Mouse (Mus musculus) neural tube, embryonic 14.5 days (tissue): ENCODE results near the gene Dpf3. TPM values are rescaled to one million over a fixed set of nuclear protein-coding genes. Genes with fewer than 3 reads are reported as not detected.

Experiments
- ATAC-seq: fragments of 200-750 bp; cut with Nextera tagmentation; 2 replicates; pipeline ENCODE4 v1.8.0; 2017; ENCODE audit warnings: low read depth, mild to moderate bottlenecking, moderate TSS enrichment, moderate library complexity
- H3K27ac ChIP-seq: fragments of 300-500 bp; sonication (generic); 2 replicates; pipeline ENCODE4 v1.5.1; 2014; ENCODE audit warnings: low read depth, mild to moderate bottlenecking, control low read depth, low read length, moderate library complexity, mixed read lengths
- H3K27me3 ChIP-seq: fragments of 300-500 bp; sonication (generic); 2 replicates; pipeline ENCODE4 v1.6.1; 2014; ENCODE audit warnings: low read length; ENCODE audit not compliant: control insufficient read depth, insufficient read depth
- H3K36me3 ChIP-seq: fragments of 300-500 bp; sonication (generic); 2 replicates; pipeline ENCODE4 v1.6.1; 2014; ENCODE audit warnings: low read length, mixed read lengths; ENCODE audit not compliant: control insufficient read depth, insufficient read depth
- H3K4me1 ChIP-seq: fragments of 300-500 bp; sonication (generic); 2 replicates; pipeline ENCODE4 v1.6.1; 2014; ENCODE audit warnings: low read length; ENCODE audit not compliant: control insufficient read depth, insufficient read depth
- H3K4me2 ChIP-seq: fragments of 300-500 bp; sonication (generic); 2 replicates; pipeline ENCODE4 v1.6.1; 2014; ENCODE audit warnings: mild to moderate bottlenecking, low read depth, low read length, control low read depth
- H3K4me3 ChIP-seq: fragments of 300-500 bp; sonication (generic); 2 replicates; pipeline ENCODE4 v1.5.1; 2014; ENCODE audit warnings: low read depth, low read length, control low read depth, mixed read lengths
- H3K9ac ChIP-seq: fragments of 300-500 bp; sonication (generic); replicated peaks from 2 replicates; pipeline ENCODE4 v1.6.1; 2014; ENCODE audit warnings: low read depth, mild to moderate bottlenecking, control low read depth, low read length, mixed read lengths
- H3K9me3 ChIP-seq: fragments of 300-500 bp; sonication (generic); 2 replicates; pipeline ENCODE4 v1.6.1; 2016; ENCODE audit warnings: low read length; ENCODE audit not compliant: control insufficient read depth
- WGBS: fragments of 180-500 bp; shearing (Covaris S2); extraction: QIAGEN DNeasy Blood & Tissue Kit; methylation state at CpG from one replicate; pipeline ENCODE4 v1.1.7; 2014; 5-methylcytosine and 5-hydroxymethylcytosine counted together
- polyA plus RNA-seq: library from polyadenylated mRNA; unstranded; fragments of >200 nt; fragmentation: Nextera tagmentation; extraction: Ambion mirVana; gene quantifications from 2 replicates; pipeline ENCODE4 v1.2.1, GENCODE M21; 2014

The Dpf3 gene
- polyA plus RNA-seq, 1 experiment from 2014 or later, result 29.2 TPM

DNA sequence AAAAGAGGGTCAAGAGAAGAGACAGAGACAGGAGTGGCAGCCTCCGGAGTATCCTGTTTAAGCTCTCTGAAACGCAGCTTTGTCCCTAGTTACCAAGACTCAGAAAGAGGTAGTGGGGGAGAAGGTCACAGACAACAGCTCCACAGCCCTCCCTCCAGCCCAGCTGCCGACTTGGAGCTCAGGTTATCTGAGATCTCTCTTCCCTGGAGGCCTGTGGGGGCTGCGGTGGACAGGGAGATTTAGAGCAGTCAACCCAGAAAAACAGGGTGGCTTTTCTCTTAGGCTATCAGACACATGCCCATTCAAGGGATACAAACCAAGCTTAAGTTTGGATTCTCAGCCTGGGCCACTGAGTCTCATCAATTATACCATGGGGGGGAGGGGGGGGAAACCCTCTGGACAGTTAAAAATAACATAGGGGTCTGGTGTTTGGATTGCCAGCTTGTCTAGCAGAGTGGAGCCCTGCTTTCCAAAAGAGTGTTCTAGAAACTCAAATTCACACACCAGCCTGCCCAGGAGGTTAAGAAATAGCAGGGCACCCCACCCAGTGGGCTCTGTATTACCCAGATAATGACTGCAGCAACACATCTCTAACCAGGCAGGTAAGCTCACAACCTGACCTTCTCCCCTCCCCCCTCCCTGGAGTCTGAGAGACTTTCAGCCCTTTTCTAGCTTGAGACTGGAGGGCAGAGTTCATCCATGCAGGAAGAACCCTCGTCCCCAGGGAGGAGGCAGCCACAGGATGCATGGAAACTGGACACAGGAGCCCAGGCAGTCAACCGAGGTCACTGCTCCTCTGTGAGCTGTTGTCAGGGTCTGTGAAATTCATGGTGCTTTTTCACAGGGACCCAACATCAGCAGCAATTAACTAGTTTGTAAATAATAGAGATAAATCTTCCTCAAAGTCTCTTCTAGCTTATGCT, 20.7 kb downstream of the Dpf3 start:
- ATAC-seq, result no peak
- Histone ChIP-seq H3K27ac (no peak overlapping the region), H3K27me3 (no peaks in the 10 kb centered on the region), H3K4me2 (no peak overlapping the region), H3K9ac (no peak overlapping the region), H3K4me1 (no peaks in the 10 kb centered on the region; the same call in 1 of the 2 replicates), H3K9me3 (no peaks in the 10 kb centered on the region), H3K4me3 (no peak overlapping the region), H3K36me3 (no peaks in the 10 kb centered on the region)
- WGBS, result 45% methylated on average over 6 of the region's 6 CpGs

DNA sequence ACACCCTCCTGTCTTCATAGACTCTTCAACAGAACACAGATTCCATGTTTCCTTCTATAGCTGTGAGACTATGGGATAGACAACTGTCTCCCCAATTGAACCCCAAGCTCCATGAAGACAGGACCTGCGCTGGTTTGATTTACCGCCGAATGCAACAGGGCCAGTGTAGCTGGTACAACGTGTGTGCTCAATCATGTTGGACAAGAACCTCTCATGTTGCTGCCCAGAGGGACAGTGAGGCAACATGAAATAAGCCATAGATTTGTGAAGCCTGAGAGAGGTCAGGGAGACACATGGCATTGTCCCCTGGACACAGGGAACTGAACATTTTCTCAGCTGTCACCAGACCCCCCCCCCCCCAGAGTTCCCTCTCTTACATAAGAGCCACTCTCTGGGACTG, 21.5 kb downstream of the Dpf3 start:
- no peaks in the 10 kb centered on the region for H3K36me3 ChIP-seq
- H3K4me2 ChIP-seq, result no peak overlapping the region
- H3K27me3 ChIP-seq, result no peaks in the 10 kb centered on the region
- no peak overlapping the region for H3K4me3 ChIP-seq
- ATAC-seq, result no peak
- WGBS, result 72% methylated on average over 4 of the region's 4 CpGs
- H3K9me3 ChIP-seq, result no peaks in the 10 kb centered on the region
- H3K27ac ChIP-seq, result no peak overlapping the region
- H3K9ac ChIP-seq, result no peak overlapping the region
- H3K4me1 ChIP-seq, result no peaks in the 10 kb centered on the region; the same call in 1 of the 2 replicates

DNA sequence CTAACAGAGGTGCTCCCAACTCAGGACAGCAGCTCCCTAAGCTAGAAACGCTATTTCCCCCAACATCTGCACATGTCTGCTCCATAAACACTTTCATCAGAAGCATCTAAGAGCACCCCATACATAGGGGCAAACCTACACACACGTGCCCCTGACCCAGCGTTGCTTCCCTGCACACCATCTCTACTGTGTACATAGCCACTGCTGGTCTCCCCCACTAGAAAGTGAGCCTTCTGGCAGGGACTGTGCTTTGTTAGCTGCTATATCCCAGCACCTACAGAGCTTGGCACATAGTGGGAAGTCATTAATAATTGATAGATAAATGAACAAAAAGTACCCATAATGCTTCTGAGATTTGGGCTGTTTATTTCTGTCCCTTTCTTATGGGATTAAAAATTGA, 27.2 kb downstream of the Dpf3 start:
- H3K9me3 ChIP-seq, result no peaks in the 10 kb centered on the region
- H3K27ac ChIP-seq, result no peak overlapping the region
- ATAC-seq, result no peak
- H3K4me2 ChIP-seq, result no peak overlapping the region
- no peaks in the 10 kb centered on the region for H3K36me3 ChIP-seq
- no peak overlapping the region for H3K4me3 ChIP-seq
- H3K27me3 ChIP-seq, result no peaks in the 10 kb centered on the region
- 69% methylated on average over 3 of the region's 3 CpGs for WGBS
- no peaks in the 10 kb centered on the region for H3K4me1 ChIP-seq
- H3K9ac ChIP-seq, result no peak overlapping the region

DNA sequence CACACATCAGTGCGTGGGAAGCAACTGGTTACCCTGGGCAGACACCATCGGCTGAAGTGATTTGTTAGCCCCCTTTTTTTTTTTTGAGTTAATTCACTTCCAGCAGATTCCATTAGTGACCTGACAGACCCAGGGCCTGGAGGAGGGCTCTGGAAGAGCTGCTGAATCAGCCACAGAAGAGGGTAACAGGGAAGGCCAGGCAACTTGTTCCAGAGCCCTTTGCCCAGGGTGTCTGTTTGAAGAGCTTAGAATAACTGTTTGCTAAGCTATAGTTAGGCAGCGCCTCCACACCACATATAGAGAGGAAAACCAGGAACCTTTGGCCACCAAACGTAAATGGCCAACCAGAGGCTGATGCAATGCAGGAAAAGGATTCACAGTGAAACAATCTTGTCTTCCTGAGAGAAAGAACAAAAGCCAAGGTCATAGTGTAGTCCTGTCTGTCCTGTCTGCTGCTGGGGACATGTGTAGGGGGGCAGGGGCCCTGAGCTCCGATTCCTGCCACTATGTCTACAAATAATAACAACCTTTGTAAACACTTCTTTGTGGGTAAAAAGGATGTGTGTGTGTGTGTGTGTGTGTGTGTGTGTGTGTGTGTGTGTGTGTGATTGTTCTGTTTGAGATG, 32.7 kb downstream of the Dpf3 start:
- no peaks in the 10 kb centered on the region for H3K36me3 ChIP-seq
- WGBS, result 53% methylated on average over 5 of the region's 5 CpGs
- H3K9ac ChIP-seq, result no peak overlapping the region
- no peaks in the 10 kb centered on the region for H3K27me3 ChIP-seq
- H3K4me3 ChIP-seq, result no peak overlapping the region
- no peak overlapping the region for H3K4me2 ChIP-seq
- H3K27ac ChIP-seq, result no peak overlapping the region
- no peaks in the 10 kb centered on the region for H3K4me1 ChIP-seq
- ATAC-seq, result no peak
- no peaks in the 10 kb centered on the region for H3K9me3 ChIP-seq

DNA sequence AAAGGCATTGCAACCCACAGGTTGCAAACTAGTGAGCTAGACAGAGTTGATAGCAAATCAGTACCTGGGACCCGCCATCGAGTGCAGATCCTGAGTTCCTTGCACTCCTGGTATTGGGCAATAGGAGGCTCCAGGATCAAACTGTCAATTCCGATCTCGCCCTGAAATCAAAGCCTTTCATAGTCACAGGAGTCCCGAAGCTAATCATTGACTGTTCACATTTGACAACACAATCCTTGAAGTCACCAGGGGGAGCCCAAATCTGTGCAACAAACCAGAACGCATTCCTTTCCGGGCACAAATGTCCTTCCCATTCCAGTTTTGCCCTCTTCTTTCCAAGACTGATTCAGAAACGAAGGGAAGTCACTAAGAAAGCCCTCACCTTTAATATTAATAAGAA, 35.7 kb downstream of the Dpf3 start:
- WGBS, result 70% methylated on average over 8 of the region's 8 CpGs
- Histone ChIP-seq H3K36me3 (no peaks in the 10 kb centered on the region), H3K27ac (no peak overlapping the region), H3K4me2 (no peak overlapping the region), H3K9me3 (no peaks in the 10 kb centered on the region), H3K4me3 (no peak overlapping the region), H3K4me1 (no peaks in the 10 kb centered on the region), H3K9ac (no peak overlapping the region), H3K27me3 (no peaks in the 10 kb centered on the region)
- no peak for ATAC-seq

DNA sequence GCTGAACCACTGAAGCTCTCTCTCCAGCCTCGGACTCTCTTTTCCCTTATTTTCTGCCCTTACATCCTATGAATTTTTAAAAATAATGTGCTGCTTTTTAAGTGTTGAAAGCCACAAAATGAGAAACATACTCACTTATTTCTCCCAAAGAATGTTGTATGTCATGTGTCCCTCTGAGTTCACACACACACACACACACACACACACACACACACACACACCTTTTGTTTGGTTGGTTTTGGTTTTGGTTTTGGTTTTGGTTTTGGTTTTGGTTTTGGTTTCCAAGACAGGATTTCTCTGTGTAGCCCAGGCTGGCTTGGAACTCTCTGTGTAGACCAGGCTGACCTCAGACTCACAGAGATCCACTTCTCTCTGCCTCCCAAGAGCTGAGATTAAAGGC, 37.0 kb downstream of the Dpf3 start:
- H3K36me3 ChIP-seq, result no peaks in the 10 kb centered on the region
- ATAC-seq, result no peak
- 100% methylated on average over 1 of the region's 1 CpGs for WGBS
- H3K27ac ChIP-seq, result no peak overlapping the region
- H3K27me3 ChIP-seq, result no peaks in the 10 kb centered on the region
- no peaks in the 10 kb centered on the region for H3K9me3 ChIP-seq
- H3K9ac ChIP-seq, result no peak overlapping the region
- no peaks in the 10 kb centered on the region for H3K4me1 ChIP-seq
- no peak overlapping the region for H3K4me3 ChIP-seq
- H3K4me2 ChIP-seq, result no peak overlapping the region

DNA sequence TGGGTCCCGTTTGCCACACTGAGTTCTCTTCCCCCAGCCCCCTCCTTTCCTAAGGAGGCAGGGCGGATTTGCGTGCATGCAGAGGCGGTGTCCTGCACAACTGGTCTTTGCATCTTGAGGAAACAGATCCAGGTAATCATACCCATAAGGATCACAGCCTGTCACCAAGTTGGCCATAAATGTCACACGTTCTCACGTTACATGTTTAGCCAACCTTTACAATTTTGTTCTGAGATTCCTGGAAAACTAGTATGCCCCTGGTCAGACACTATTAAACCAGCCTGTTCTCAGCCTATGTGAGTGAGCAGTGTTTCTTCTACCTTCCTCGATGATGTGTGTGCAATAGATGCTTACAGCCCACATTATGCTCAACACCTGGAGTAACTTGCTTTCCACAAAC, 38.3 kb downstream of the Dpf3 start:
- ATAC-seq, result no peak
- no peak overlapping the region for H3K4me3 ChIP-seq
- no peak overlapping the region for H3K4me2 ChIP-seq
- 84% methylated on average over 7 of the region's 7 CpGs for WGBS
- no peaks in the 10 kb centered on the region for H3K9me3 ChIP-seq
- no peaks in the 10 kb centered on the region for H3K4me1 ChIP-seq
- no peaks in the 10 kb centered on the region for H3K36me3 ChIP-seq
- no peak overlapping the region for H3K27ac ChIP-seq
- no peak overlapping the region for H3K9ac ChIP-seq
- no peaks in the 10 kb centered on the region for H3K27me3 ChIP-seq

DNA sequence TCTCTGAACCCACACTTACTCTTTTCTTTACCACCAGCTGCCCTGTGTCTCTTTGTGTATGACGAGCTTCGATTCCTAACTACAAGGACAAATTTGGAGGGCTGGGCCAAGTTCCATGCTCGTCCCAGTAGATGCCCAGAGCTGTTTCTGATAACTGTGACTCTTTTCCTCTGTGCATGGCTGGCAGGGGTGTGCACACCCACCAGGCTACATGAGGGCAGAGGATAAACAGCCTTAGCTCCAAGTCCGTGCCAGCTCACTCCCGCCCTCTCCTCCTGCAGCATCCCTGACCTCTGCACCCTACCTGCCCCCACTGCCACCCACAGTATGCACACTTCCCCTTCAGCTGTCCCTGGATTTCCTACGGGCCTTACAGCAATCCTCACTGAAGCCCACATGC, 41.9 kb downstream of the Dpf3 start:
- Histone ChIP-seq H3K9ac (no peak overlapping the region), H3K4me1 (no peaks in the 10 kb centered on the region), H3K4me3 (no peak overlapping the region), H3K27me3 (no peaks in the 10 kb centered on the region), H3K36me3 (no peaks in the 10 kb centered on the region), H3K9me3 (no peaks in the 10 kb centered on the region), H3K4me2 (no peak overlapping the region), H3K27ac (no peak overlapping the region)
- WGBS, result 87% methylated on average over 6 of the region's 6 CpGs
- ATAC-seq, result no peak

DNA sequence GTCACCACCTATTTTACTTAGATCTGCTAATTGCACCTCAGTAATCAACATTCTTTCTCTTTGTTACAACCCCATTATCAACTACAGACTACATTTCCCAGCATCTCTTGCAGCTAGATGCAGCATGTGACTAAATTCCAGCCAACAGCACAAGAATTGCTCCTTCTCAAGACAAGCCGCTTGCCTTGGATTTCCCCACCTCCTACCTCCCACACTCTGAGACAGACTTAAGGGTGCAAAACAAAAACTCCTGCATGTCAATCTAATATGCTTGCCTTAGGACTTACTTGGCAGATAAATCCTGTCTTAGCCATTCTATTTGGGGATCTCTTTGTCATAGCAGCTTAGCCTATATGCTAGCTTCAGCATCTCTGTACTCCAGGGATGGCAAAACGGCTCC, 43.1 kb downstream of the Dpf3 start:
- H3K27me3 ChIP-seq, result no peaks in the 10 kb centered on the region
- whole genome bisulfite sequencing, result 86% methylated on average over 2 of the region's 2 CpGs
- no peak overlapping the region for H3K9ac ChIP-seq
- no peak overlapping the region for H3K4me2 ChIP-seq
- ATAC-seq, result no peak
- no peak overlapping the region for H3K4me3 ChIP-seq
- H3K27ac ChIP-seq, result no peak overlapping the region
- no peaks in the 10 kb centered on the region for H3K4me1 ChIP-seq
- H3K36me3 ChIP-seq, result no peaks in the 10 kb centered on the region
- no peaks in the 10 kb centered on the region for H3K9me3 ChIP-seq
